Mouse (Mus musculus) limb, embryonic 14.5 days (tissue): ENCODE measurements around the gene Dusp2. TPM values are rescaled to one million over a fixed set of nuclear protein-coding genes. Genes with fewer than 3 reads are reported as not detected.

ENCODE experiments used
- ATAC-seq: fragments of 200-750 bp; cut with Nextera tagmentation; 2 replicates; pipeline ENCODE4 v1.8.0; 2017; ENCODE audit warnings: low read depth, moderate number of reproducible peaks, moderate TSS enrichment; ENCODE audit not compliant: low FRiP score
- DNase-seq: peaks from one replicate; pipeline ENCODE4 v3.0.0-alpha.2; 2015; ENCODE audit warnings: low spot score
- H3K27ac ChIP-seq: fragments of 300-500 bp; sonication (generic); replicated peaks from 2 replicates; pipeline ENCODE4 v1.5.1; 2014; ENCODE audit warnings: low read depth, mild to moderate bottlenecking, low read length, moderate library complexity, mixed read lengths
- H3K27me3 ChIP-seq: fragments of 300-500 bp; sonication (generic); 2 replicates; pipeline ENCODE4 v1.6.1; 2014; ENCODE audit warnings: low read length, mixed read lengths; ENCODE audit not compliant: control insufficient read depth, insufficient read depth
- H3K36me3 ChIP-seq: fragments of 300-500 bp; sonication (generic); 2 replicates; pipeline ENCODE4 v1.6.1; 2014; ENCODE audit warnings: mild to moderate bottlenecking, low read length, moderate library complexity, mixed read lengths; ENCODE audit not compliant: control insufficient read depth, insufficient read depth
- H3K4me1 ChIP-seq: fragments of 300-500 bp; sonication (generic); 2 replicates; pipeline ENCODE4 v1.6.1; 2014; ENCODE audit warnings: antibody characterized with exemption, low read length, mixed read lengths; ENCODE audit not compliant: control insufficient read depth, insufficient read depth
- H3K4me2 ChIP-seq: fragments of 300-500 bp; sonication (generic); replicated peaks from 2 replicates; pipeline ENCODE4 v1.6.1; 2014; ENCODE audit warnings: low read depth, mild to moderate bottlenecking, low read length, moderate library complexity; ENCODE audit not compliant: severe bottlenecking
- H3K4me3 ChIP-seq: fragments of 300-500 bp; sonication (generic); replicated peaks from 2 replicates; pipeline ENCODE4 v1.5.1; 2014; ENCODE audit warnings: low read length
- H3K9ac ChIP-seq: fragments of 300-500 bp; sonication (generic); 2 replicates; pipeline ENCODE4 v1.6.1; 2014; ENCODE audit warnings: mild to moderate bottlenecking, low read depth, low read length, moderate library complexity; ENCODE audit not compliant: severe bottlenecking
- H3K9me3 ChIP-seq: fragments of 300-500 bp; sonication (generic); 2 replicates; pipeline ENCODE4 v1.6.1; 2016; ENCODE audit warnings: low read length; ENCODE audit not compliant: control insufficient read depth
- POLR2A ChIP-seq: fragments of 200-500 bp; IDR thresholded peaks from 2 replicates; pipeline ENCODE4 v1.8.0; 2012; ENCODE audit warnings: inconsistent platforms, mild to moderate bottlenecking, moderate library complexity, borderline replicate concordance; ENCODE audit not compliant: insufficient read depth, insufficient read length; ENCODE audit errors: extremely low read depth
- WGBS: fragments of 180-500 bp; shearing (Covaris S2); extraction: QIAGEN DNeasy Blood & Tissue Kit; methylation state at CpG from one replicate; pipeline ENCODE4 v1.1.7; 2014; 5-methylcytosine and 5-hydroxymethylcytosine counted together
- polyA plus RNA-seq, 2 experiments: library from polyadenylated mRNA; depleted of rRNA in 1 of 2; stranded (reverse) in 1 of 2; unstranded in 1 of 2; fragments of >200 nt; fragmentation: Nextera tagmentation in 1 of 2; extraction: Ambion mirVana in 1 of 2; gene quantifications; 2 replicates each; pipeline versions ENCODE4 v1.2.1 to v1.2.3; 2012 to 2014

The Dusp2 gene
- polyA plus RNA-seq, 2 experiments = 5.7 to 7.6 TPM

- no peak overlapping the region for H3K9ac ChIP-seq
- H3K27me3 ChIP-seq = peaks cover 55% of the 10 kb centered on the region
- no peak overlapping the region for H3K27ac ChIP-seq
- no peaks in the 10 kb centered on the region for H3K36me3 ChIP-seq
- ATAC-seq (no peak), DNase-seq (no peak)
- H3K4me2 ChIP-seq = no peak overlapping the region
- H3K4me3 ChIP-seq = 0 out of 2 replicates have a peak overlapping the region, but pooled peaks have one; percentile 42
- no peak for TF ChIP-seq POLR2A
- peaks cover 7% of the 10 kb centered on the region; the same call in 1 of the 2 replicates for H3K4me1 ChIP-seq
- 19% methylated on average over 5 of the region's 8 CpGs for WGBS
- no peaks in the 10 kb centered on the region for H3K9me3 ChIP-seq
Measured at GRCm38 (mm10) chr2:127364452-127364851, 28.5 kb downstream of the Dusp2 start.

- peaks cover 7% of the 10 kb centered on the region; the same call in 1 of the 2 replicates for H3K4me1 ChIP-seq
- no peaks in the 10 kb centered on the region for H3K9me3 ChIP-seq
- ATAC-seq (no peak), DNase-seq (no peak)
- no peak overlapping the region for H3K9ac ChIP-seq
- H3K27ac ChIP-seq = no peak overlapping the region
- no peaks in the 10 kb centered on the region for H3K36me3 ChIP-seq
- H3K4me3 ChIP-seq = no peak overlapping the region
- no peak overlapping the region for H3K4me2 ChIP-seq
- no peak for TF ChIP-seq POLR2A
- 60% methylated on average over 10 of the region's 10 CpGs for WGBS
- peaks cover 41% of the 10 kb centered on the region for H3K27me3 ChIP-seq
Measured at GRCm38 (mm10) chr2:127367126-127367820, 31.3 kb downstream of the Dusp2 start.

GRCm38 (mm10) chr2:127369703-127370376, 33.9 kb downstream of the Dusp2 start:
- no peak for ATAC-seq
- H3K9ac ChIP-seq = no peak overlapping the region
- no peak overlapping the region for H3K4me2 ChIP-seq
- no peak overlapping the region for H3K4me3 ChIP-seq
- H3K9me3 ChIP-seq = no peaks in the 10 kb centered on the region
- H3K36me3 ChIP-seq = no peaks in the 10 kb centered on the region
- no peak overlapping the region for H3K27ac ChIP-seq
- H3K27me3 ChIP-seq = peaks cover 17% of the 10 kb centered on the region
- DNase-seq = no peak
- WGBS = 62% methylated on average over 5 of the region's 5 CpGs
- no peaks in the 10 kb centered on the region for H3K4me1 ChIP-seq
- no peak for TF ChIP-seq POLR2A

DNA sequence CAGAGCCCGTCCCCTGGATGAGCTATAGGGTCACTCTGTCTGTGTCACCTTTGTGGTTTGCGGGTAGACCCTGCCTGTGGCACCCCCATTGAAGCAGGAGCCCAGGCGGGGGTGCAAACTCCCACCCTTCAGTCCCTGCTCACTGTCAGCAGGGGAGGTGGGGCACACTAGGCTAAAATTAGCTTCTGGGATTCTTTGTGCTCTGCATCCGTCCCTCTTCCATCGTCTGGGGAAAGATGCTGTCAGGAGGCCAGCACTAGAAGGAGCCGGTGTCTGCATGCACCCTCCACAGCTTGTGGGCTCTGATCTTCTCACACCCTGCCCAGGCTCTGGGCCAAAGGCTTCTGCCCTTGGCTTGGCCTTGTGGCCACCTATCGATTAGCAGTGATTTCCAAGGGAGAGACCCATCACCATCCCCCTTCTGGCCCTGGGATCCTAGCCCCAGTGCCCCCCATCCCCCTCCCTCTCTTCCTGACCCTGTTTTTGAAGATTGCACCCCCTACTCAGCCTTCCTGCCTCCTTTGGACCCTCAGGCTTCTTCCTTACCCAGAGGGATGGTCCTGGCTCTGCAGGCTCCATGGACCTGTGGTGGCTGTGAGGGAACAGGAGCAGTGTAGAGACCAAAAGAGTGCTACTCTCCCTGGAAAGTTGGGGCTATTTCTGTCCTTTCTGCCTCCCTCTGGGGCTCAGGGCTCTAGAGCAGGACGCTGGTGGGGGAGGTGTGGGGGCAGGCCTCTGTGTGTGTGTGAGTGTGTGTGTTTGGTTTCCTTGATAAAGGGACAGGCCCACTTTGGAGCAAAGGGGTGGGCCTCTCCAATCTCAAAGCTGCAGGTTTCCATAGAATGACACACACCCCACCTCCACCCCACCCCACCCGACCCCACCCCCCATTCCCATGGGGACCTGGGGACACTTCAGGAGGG, 34.9 kb downstream of the Dusp2 start:
- WGBS = 43% methylated on average over 9 of the region's 9 CpGs
- ATAC-seq (no peak), DNase-seq (no peak)
- Histone ChIP-seq H3K27ac (no peak overlapping the region), H3K9me3 (no peaks in the 10 kb centered on the region), H3K4me1 (no peaks in the 10 kb centered on the region), H3K27me3 (peaks cover 8% of the 10 kb centered on the region), H3K9ac (no peak overlapping the region), H3K36me3 (no peaks in the 10 kb centered on the region), H3K4me3 (no peak overlapping the region), H3K4me2 (no peak overlapping the region)
- no peak for TF ChIP-seq POLR2A

GRCm38 (mm10) chr2:127371484-127371861, 35.5 kb downstream of the Dusp2 start:
- ATAC-seq (no peak), DNase-seq (no peak)
- no peaks in the 10 kb centered on the region for H3K36me3 ChIP-seq
- 89% methylated on average over 1 of the region's 1 CpGs for WGBS
- no peaks in the 10 kb centered on the region for H3K4me1 ChIP-seq
- H3K27ac ChIP-seq = no peak overlapping the region
- H3K9me3 ChIP-seq = no peaks in the 10 kb centered on the region
- no peak for TF ChIP-seq POLR2A
- H3K27me3 ChIP-seq = peaks cover 1% of the 10 kb centered on the region; the same call in 1 of the 2 replicates
- no peak overlapping the region for H3K4me3 ChIP-seq
- H3K9ac ChIP-seq = no peak overlapping the region
- no peak overlapping the region for H3K4me2 ChIP-seq
